Mouse (Mus musculus) heart, adult 11 months (tissue): ENCODE measurements around the gene C1ql2.

ENCODE experiments used
- DNase-seq: peaks from one replicate; pipeline ENCODE4 v3.0.0; 2022

C1ql2 gene

GRCm38 (mm10) chr1:120389734-120390133 lies 49.4 kb downstream of the C1ql2 start:
- DNase-seq, result no peak

GRCm38 (mm10) chr1:120390336-120390735 lies 50.0 kb downstream of the C1ql2 start:
- DNase-seq, result no peak
